ENCODE assay signal across 10 mouse cellular contexts in genomic region chr3:122140589-122141400, GRCm38 (mm10).
DNase-seq lines count a peak whose midpoint lies in the region; ATAC-seq and TF ChIP-seq lines count a peak whose summit lies in the region.
"Had no signal": no experiment of that assay in that cellular context is flagged by ENCODE, and none has a peak within 500 bp of the region (broad histone marks: within the 10 kb centered on the region; RNA-seq: fewer than 3 reads in every experiment).

No protein-coding gene starts in this region.

- H3K36me3 ChIP-seq in limb, embryonic 14.5 days (ENCODE audit: control insufficient read depth, insufficient read depth, low read length) = no peaks in the 10 kb centered on the region
- H3K36me3 ChIP-seq in neural tube, embryonic 13.5 days = no peaks in the 10 kb centered on the region

- no peak overlapping the region for H3K27ac ChIP-seq in limb, embryonic 14.5 days (replicated peaks; ENCODE audit: low read depth, low read length)
- no peak overlapping the region for H3K27ac ChIP-seq in neural tube, embryonic 13.5 days (replicated peaks)

- ATAC-seq in limb, embryonic 14.5 days (ENCODE audit: low FRiP score, low read depth) = 0 out of 2 replicates have a peak, but pooled peaks have one; percentile 30
- ATAC-seq in neural tube, embryonic 13.5 days (ENCODE audit: low read depth) = peak; percentile 47; the same call in 1 of the 2 replicates
- ATAC-seq in erythroblast, adult 5-6 weeks (replicated peaks; ENCODE audit: low FRiP score, poor library complexity, severe bottlenecking) = no peak

- no peak overlapping the region for H3K4me3 ChIP-seq in limb, embryonic 14.5 days (replicated peaks; ENCODE audit: low read length)
- no peak overlapping the region for H3K4me3 ChIP-seq in neural tube, embryonic 13.5 days
- H3K4me3 ChIP-seq: erythroblast, embryonic 14.5 days; myocyte had no signal

- no peak for TF ChIP-seq POLR2A in limb, embryonic 14.5 days (IDR thresholded peaks at IDR 0.05; ENCODE audit: borderline replicate concordance, extremely low read depth, insufficient read depth, insufficient read length)

- DNase-seq in B cell, adult 2 months = peak; percentile 10 to 14
- DNase-seq in Muller cell, postnatal 12 days (ENCODE audit: inconsistent ontology term) = peak; percentile 36
- peak; percentile 51 to 75 for DNase-seq in cerebellum, postnatal 25 days
- DNase-seq in gastrocnemius, postnatal 25 days = peak; percentile 35
- peak; percentile 63 to 80 for DNase-seq in kidney, adult 8-10 months
- peak; percentile 80 for DNase-seq in limb, embryonic 14.5 days (ENCODE audit: low spot score)

- no peak overlapping the region for H3K9ac ChIP-seq in limb, embryonic 14.5 days (ENCODE audit: low read depth, low read length, severe bottlenecking)
- no peak overlapping the region for H3K9ac ChIP-seq in neural tube, embryonic 13.5 days

- WGBS in limb, embryonic 14.5 days = 65% methylated on average over 18 of the region's 18 CpGs
- WGBS in neural tube, embryonic 13.5 days = 70% methylated on average over 18 of the region's 18 CpGs

- no peaks in the 10 kb centered on the region for H3K27me3 ChIP-seq in limb, embryonic 14.5 days (ENCODE audit: control insufficient read depth, insufficient read depth, low read length)
- no peaks in the 10 kb centered on the region for H3K27me3 ChIP-seq in neural tube, embryonic 13.5 days

- H3K4me2 ChIP-seq in limb, embryonic 14.5 days (replicated peaks; ENCODE audit: low read depth, low read length, severe bottlenecking) = no peak overlapping the region
- no peak overlapping the region for H3K4me2 ChIP-seq in neural tube, embryonic 13.5 days

- no peaks in the 10 kb centered on the region for H3K9me3 ChIP-seq in limb, embryonic 14.5 days (ENCODE audit: control insufficient read depth, low read length)
- no peaks in the 10 kb centered on the region for H3K9me3 ChIP-seq in neural tube, embryonic 13.5 days

- H3K4me1 ChIP-seq in limb, embryonic 14.5 days (ENCODE audit: control insufficient read depth, insufficient read depth, low read length) = no peaks in the 10 kb centered on the region
- no peaks in the 10 kb centered on the region for H3K4me1 ChIP-seq in neural tube, embryonic 13.5 days (replicated peaks)

Comparison
In these comparisons a context has a peak if more than half of its experiments do, and no peak if none do; other contexts are left out.
1. DNase-seq: peak in every context shown above with its lines; median percentile 80 in limb, embryonic 14.5 days; 72 in kidney, adult 8-10 months; 63 in cerebellum, postnatal 25 days; 36 in Muller cell, postnatal 12 days; 35 in gastrocnemius, postnatal 25 days; 12 in B cell, adult 2 months.